Mouse (Mus musculus): ENCODE results near the gene Dyrk1a. TPM values are rescaled to one million over a fixed set of nuclear protein-coding genes. Genes with fewer than 3 reads are reported as not detected.

The Dyrk1a gene
- total RNA-seq, 2 experiments from 2014 or later, result 61.3 to 71.5 TPM

GRCm38 (mm10) chr16:94701141-94701540, 131.3 kb downstream of the Dyrk1a start:
- no peak for DNase-seq (ENCODE audit: low spot score in 2 of 2)

- no peak for DNase-seq (ENCODE audit: low spot score in 2 of 2)
Measured at GRCm38 (mm10) chr16:94701971-94702370, 132.2 kb downstream of the Dyrk1a start.

DNA sequence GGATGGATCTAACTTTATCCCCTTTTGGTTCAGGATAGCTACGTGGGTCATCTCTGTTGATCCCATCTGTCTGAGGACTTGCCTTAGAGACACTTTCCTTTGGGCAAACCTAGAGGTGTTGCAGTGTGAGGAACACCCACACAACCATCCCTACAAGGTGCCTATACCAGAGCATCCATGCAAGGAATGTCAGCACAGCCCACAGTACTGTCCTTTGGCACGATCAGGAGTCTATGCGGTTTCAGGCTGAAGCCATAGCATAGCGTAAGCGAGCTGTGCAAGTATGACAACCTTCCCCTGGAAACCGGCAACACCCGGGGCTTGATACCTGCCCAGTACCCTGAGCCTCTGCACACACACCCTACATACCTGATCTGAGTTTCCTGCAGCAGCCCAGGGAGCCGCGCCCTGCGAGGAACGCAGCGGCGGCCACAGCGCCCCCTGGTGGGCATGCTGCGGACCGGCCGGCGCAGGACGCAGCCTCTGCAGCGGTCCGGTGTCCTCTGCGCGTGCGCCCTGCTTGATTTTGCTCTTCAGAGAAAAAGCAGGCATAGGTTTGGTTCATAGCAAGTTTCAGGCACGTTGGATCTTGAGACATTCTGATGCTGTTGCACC, 143.8 kb downstream of the Dyrk1a start:
- DNase-seq (ENCODE audit: low spot score in 2 of 2), result peak; percentile 83 to 87

DNA sequence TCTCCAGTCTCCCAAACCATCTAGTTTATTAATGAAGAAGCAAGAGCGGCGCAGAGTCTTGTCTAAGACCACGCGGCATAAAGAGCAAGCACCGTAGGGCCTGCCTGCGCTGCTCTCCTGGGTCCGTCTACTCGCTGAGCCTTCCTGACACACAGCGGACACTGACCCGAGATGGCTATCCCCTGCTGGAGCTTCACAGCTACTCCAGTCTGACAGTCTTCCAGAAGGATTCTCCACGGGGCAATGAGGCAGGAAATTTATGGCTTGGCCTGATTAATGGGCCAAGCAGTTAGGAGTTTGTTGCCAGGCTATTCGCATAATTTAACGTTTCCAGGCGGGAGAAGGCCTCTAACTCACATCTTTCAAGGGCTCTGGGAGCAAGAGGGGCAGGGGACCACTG, 144.7 kb downstream of the Dyrk1a start:
- no peak for DNase-seq (ENCODE audit: low spot score in 2 of 2)

GRCm38 (mm10) chr16:94717051-94717450, 147.2 kb downstream of the Dyrk1a start:
- no peak for DNase-seq (ENCODE audit: low spot score in 2 of 2)

DNA sequence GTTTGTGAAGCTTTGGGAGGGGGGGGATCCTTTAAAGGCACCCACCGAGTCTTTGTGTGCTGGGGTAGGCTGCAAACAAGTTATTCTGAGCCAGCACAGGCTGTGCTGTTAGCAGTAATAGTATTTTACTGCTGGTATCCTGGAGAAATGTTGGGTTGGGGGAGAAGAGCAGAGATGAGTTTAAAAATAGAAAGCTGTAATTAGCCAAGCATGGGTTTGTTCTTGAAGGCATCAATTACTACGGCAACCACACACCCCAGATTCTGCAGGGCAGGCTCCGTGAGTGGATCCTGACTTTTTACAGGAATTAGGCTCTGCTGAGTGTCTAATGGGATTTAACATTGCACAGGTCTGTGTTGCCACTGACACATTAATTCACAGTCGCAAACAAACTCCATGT, 149.1 kb downstream of the Dyrk1a start:
- no peak for DNase-seq (ENCODE audit: low spot score in 2 of 2)

- DNase-seq (ENCODE audit: low spot score in 2 of 2), result no peak
Measured at GRCm38 (mm10) chr16:94719488-94719887, 149.7 kb downstream of the Dyrk1a start.

DNA sequence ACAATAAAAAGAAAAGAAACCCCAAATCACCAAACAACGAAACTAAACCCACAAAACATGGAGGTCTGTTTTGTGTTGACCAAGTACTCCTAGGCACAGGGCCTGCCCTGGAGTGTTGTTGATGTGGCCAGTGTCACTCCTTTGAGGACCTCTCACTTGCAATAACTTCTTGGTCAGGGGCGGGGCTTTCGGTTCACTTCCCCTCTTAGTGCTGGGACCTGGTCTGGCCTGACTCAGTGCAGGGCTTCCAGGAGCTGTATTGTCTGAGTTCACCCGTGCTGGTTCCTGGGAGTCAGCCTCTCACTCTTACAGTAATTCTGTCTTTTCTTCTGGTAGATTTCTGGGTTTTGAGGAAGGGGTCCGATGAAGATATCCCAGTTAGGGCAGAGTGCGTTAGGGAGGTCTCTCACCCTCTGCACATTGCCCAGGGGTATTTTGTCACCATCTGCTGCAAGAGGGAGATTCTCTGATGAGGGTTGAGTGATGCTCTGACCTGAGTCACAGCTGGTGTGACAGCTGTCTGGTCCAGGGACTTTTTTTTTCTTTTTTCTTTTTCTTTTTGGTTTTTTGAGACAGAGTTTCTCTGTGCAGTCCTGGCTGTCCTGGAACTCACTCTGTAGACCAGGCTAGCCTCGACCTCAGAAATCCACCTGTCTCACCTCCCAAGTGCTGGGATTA, 150.8 kb downstream of the Dyrk1a start:
- no peak for DNase-seq (ENCODE audit: low spot score in 2 of 2)

DNA sequence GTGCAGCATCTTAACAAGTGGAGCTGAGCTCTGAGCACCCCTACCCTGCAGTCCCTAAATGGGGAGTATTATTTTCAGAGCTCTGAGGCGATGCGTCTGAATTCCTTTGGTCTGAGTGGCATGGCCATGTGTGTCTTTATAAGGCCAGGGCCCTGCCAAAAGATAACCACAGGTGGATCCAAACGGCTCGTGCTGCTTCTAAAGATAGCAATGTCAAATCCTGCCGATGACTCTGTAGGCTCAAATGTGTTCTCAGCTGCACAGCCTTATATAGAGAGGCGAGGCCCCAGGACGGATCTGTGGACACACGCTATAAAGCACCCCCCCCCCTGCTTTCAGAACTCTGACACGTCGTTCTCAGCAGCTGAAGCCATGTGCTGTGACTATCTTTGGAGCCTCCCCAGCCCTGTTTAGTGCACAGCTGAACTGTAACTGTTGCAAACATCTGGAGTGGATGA, 151.8 kb downstream of the Dyrk1a start:
- DNase-seq (ENCODE audit: low spot score in 2 of 2), result no peak

- no peak for DNase-seq (ENCODE audit: low spot score in 2 of 2)
Measured at GRCm38 (mm10) chr16:94722936-94723335, 153.1 kb downstream of the Dyrk1a start.

DNA sequence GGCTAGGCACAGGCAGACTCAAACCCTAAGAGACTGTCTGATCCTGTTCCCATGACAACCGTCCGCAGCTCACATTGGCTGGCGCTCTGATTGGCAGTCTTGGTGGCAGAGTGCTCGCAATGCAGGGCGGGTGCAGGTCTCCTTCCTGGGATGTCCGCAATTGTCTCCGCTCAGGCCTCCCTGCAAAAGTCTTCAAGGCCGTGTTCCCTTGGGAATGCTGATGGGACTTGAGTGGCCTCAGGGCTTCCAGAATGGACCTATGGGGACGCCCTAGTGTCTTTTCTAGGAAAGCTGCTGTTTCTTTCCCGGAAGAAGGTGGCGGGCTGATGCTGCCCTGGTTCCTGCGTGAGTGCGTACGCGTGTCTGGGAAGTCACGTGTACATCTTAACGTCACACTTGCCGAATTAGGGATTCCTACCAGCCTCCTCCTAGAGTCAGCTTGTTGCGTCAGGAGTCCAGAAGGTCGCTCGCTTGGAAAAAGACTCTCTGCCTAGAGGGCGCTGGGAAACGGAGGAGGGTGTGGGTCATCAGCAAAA, 154.3 kb downstream of the Dyrk1a start:
- DNase-seq (ENCODE audit: low spot score in 2 of 2), result peak; percentile 64 to 72

GRCm38 (mm10) chr16:94724747-94725211, 155.0 kb downstream of the Dyrk1a start:
- peak; percentile 22 to 33 for DNase-seq (ENCODE audit: low spot score in 2 of 2)

- peak in 1 of 2 experiments; percentile 7 for DNase-seq (ENCODE audit: low spot score in 2 of 2)
Measured at GRCm38 (mm10) chr16:94729236-94729635, 159.4 kb downstream of the Dyrk1a start.

DNA sequence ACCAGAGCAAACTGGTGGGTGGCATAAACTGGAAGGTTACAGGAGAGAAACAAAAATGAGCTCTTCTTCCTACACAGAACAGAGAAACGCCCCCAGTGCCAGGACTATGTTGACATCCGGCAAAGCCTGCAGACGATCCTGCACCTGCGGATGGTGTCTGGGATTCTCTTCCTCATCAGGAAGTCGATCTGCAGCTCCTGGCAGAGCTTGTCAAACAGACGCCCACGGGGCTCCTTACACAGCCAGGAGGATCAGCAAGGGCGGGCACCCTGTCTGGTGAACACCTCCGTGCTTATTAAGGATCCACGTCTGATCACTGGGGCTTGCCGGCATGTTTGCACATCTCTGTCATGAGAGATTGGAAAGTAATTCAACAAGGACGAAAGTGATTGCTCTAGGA, 161.2 kb downstream of the Dyrk1a start:
- DNase-seq (ENCODE audit: low spot score in 2 of 2), result peak in 1 of 2 experiments; percentile 11

DNA sequence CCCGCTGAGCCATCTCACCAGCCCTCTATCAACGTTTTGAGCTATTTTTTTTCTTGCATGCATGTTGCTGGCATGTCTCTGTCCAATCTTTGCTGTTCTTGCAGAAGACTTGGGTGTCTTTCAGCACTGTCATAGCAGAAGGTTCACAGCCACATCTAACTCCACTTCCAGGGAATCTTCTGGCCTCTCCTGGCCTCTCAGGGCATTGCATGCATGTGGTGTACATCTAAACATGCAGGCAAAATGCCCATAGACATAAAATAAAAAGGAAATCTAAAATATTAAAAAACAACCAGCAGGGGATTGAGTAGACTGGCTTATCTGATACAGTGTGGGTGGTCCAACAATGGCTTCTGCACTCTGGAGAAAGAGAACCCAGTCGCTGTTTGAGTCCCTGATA, 165.7 kb downstream of the Dyrk1a start:
- DNase-seq (ENCODE audit: low spot score in 2 of 2), result no peak

DNA sequence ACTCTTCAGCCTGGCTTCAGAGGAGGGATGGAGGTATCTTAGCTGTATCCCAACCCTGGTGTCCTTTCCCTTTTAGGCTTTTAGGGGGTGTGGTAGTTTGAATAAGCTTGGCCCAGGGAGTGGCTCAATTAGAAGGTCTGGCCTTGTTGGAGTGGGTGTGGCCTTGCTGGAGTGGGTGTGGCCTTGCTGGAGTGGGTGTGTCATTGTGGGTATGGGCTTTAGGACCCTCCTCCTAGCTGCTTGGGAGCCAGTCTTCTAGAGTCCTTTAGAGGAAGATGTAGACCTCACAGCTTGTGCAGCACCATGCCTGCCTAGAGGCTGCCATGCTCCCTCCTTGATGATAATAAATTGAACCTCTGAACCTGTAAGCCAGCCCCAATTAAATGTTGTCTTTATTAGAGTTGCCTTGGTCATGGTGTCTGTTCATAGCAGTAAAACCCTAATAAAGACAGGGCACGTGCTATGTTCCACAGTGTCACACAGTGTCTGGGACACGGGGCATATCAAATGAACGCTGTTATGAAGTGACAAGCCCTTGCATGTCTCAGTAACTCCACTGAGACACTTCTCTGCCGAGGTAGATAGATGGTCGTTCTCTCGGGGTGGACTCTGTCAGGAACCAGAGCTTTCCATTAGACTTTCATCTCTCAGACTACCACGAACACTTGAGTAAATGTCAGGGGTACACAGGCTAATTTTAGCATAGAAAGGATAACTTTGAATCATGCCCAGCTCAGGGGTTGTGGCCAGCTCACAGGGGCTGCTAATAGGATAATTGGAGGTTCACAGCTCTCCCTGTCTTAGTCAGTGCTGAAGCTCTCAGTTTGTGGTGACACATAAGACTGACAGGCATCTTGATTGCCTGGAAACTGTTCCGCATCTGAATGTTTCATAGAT, 166.9 kb downstream of the Dyrk1a start:
- no peak for DNase-seq (ENCODE audit: low spot score in 2 of 2)

GRCm38 (mm10) chr16:94737359-94737687, 167.5 kb downstream of the Dyrk1a start:
- no peak for DNase-seq (ENCODE audit: low spot score in 2 of 2)

GRCm38 (mm10) chr16:94743853-94744501, 174.2 kb downstream of the Dyrk1a start:
- peak in 1 of 2 experiments; percentile 24 for DNase-seq (ENCODE audit: low spot score in 2 of 2)

GRCm38 (mm10) chr16:94745016-94745415, 175.2 kb downstream of the Dyrk1a start:
- no peak for DNase-seq (ENCODE audit: low spot score in 2 of 2)
